Mouse (Mus musculus): ENCODE measurements at regions not wholly inside any gene's neighbourhood (a gene's known extent, or its start where the extent isn't known, plus 50 kb on each side); places are given as distances from the start of the nearest gene placed in this dataset.

GRCm38 (mm10) chr12:92152043-92152921, 303.3 kb upstream of the Sel1l start:
- no peak for DNase-seq (ENCODE audit: low spot score)

- no peak for DNase-seq (ENCODE audit: low spot score)
These were observed 288.6 kb upstream of the Sel1l start for GRCm38 (mm10) chr12:92137539-92137938.

GRCm38 (mm10) chr12:92127648-92128047, 278.7 kb upstream of the Sel1l start:
- no peak for DNase-seq (ENCODE audit: low spot score)

GRCm38 (mm10) chr12:92120164-92120815, 271.3 kb upstream of the Sel1l start:
- no peak for DNase-seq (ENCODE audit: low spot score)

- no peak for DNase-seq (ENCODE audit: low spot score)
These were observed 260.7 kb upstream of the Sel1l start for GRCm38 (mm10) chr12:92109615-92110014.

GRCm38 (mm10) chr12:92100080-92100479, 251.1 kb upstream of the Sel1l start:
- no peak for DNase-seq (ENCODE audit: low spot score)

GRCm38 (mm10) chr12:92092794-92093365, 243.9 kb upstream of the Sel1l start:
- no peak for DNase-seq (ENCODE audit: low spot score)

- no peak for DNase-seq (ENCODE audit: low spot score)
These were observed 224.3 kb upstream of the Sel1l start for GRCm38 (mm10) chr12:92073209-92073608.

- no peak for DNase-seq (ENCODE audit: low spot score)
These were observed 213.8 kb upstream of the Sel1l start for GRCm38 (mm10) chr12:92062731-92063130.

DNA sequence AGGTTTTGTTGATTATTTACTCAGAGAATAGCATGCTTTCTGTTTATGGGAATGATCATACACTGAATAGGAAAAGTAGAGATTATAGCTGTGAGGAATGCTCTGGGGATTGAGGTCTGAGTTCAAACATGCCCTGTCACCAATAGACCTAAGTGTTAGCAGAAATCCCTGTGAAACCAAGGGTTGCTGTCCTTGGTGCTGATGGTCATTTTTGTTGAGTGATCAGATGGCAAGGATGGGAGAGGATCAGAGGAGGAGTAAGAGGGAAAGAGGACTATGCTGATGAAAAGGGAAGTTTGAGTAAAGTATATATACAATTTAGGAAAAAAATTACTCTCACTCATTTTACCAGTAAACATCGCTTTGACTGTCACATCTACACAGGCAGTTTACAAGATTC, 191.5 kb upstream of the Sel1l start:
- DNase-seq (ENCODE audit: low spot score), result peak; percentile 19

GRCm38 (mm10) chr12:92029192-92029591, 180.2 kb upstream of the Sel1l start:
- DNase-seq (ENCODE audit: low spot score), result no peak

GRCm38 (mm10) chr12:92028354-92028753, 179.4 kb upstream of the Sel1l start:
- no peak for DNase-seq (ENCODE audit: low spot score)

- no peak for DNase-seq (ENCODE audit: low spot score)
These were observed 175.7 kb upstream of the Sel1l start for GRCm38 (mm10) chr12:92024461-92025218.

DNA sequence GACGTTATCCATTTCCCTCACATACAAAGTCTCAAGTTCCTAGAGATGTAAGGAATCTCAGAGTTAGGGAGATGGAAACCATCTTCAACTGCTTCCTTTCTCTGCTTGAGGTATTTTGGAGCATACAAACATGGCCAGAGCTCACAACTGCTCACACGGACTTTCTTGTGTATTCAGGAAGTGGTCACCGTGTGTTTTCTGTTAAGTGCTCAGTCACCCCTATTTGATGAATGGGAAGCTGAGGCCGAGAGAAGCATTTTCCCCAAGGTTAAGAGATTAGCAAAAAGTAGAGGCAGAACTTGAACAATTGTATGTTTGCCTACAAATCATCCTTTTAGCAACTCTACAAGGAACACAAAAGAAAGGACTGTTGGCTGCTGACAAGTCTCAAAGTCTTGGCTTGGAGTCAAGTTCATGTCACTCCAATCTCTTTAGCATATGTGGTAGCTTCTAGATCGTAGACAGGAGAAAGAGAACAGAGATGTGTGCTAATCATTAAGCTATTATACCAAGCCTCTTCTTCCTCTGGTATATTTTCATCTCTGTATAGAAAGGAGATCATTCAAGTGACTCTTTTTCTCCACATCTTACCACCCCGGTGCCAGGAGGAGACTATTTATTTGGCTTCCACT, 170.8 kb upstream of the Sel1l start:
- DNase-seq (ENCODE audit: low spot score), result no peak

DNA sequence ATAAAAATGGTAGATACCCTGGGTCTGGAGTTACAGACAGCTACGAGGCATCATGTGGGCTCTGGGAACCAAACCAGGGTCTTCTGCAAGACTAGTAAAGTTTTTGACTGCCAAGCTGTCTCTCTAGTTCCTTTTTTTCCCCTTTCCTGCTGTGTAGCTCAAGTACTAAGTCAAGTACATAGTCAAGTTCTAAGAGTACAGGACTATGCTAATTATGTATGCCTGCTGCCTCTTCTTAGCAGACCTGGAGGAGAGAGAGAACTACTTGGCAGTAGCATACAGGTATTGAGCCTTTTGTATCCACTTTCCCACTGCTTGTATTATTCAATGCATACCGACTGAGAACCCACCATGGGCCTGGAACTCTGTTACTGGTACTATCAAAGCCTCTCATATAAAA, 166.4 kb upstream of the Sel1l start:
- no peak for DNase-seq (ENCODE audit: low spot score)

GRCm38 (mm10) chr12:92013979-92014378, 165.0 kb upstream of the Sel1l start:
- DNase-seq (ENCODE audit: low spot score), result no peak

- peak; percentile 3 for DNase-seq (ENCODE audit: low spot score)
These were observed 164.3 kb upstream of the Sel1l start for GRCm38 (mm10) chr12:92013244-92013643.

DNA sequence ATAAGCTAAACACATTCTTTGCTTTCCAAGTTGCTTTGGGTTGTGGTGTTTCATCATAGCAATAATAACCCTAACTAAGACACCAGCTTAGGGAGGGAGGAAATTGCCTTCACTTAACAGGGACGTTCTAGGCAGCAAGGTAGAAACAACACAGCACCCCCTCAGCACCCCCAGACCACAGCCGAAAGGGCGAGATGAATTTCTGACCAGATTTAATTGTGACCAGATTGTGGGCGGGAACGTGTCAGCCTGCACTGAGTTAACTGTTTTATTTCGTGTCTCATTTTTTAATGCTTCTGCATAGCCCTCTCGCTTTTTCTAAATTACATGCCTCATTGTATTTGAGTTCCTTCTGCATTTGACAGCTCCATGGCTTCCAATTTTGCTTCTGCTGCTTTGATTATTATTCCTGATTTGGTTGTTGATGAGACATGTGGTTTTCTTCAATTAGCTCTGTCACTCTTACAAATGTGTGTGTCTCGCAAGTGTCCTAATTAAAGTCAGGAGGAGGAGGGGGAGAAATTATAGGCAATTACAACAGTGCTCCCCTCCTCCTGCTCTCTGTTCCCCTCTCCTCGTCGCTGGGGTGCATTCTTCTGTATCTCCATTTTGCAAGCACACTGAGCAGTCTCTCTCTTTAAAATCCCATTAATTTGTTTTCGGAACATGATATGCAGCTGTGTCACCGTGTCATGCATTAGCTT, 155.6 kb upstream of the Sel1l start:
- no peak for DNase-seq (ENCODE audit: low spot score)

DNA sequence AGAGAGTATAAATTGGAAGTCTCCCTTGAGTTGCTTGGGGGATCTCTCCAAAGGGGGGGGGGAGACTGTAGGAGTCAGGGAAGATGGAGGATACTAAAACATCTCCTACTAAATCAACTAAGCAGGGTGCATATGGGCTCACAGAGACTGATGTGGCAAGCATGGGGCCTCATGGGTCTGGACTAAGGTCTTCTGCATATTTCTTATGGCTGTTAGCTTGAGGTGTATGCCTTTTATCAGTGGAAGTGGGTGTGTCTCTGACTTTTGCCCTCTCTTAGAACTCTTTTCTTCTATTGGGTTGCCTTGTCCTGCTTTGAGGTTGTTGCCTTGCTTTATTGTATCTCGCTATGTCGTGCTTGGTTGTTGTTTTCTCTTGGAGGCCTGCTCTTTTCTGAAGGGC, 150.1 kb upstream of the Sel1l start:
- DNase-seq (ENCODE audit: low spot score), result no peak

- DNase-seq (ENCODE audit: low spot score), result no peak
These were observed 148.4 kb upstream of the Sel1l start for GRCm38 (mm10) chr12:91997404-91997803.

- DNase-seq (ENCODE audit: low spot score), result no peak
These were observed 146.6 kb upstream of the Sel1l start for GRCm38 (mm10) chr12:91995545-91995944.
